Mouse (Mus musculus) heart, postnatal 0 days (tissue): ENCODE data around the gene Itpk1. TPM values are rescaled to one million over a fixed set of nuclear protein-coding genes. Genes with fewer than 3 reads are reported as not detected.

ENCODE experiments used
- ATAC-seq: fragments of 200-750 bp; cut with Nextera tagmentation; 2 replicates; pipeline ENCODE4 v1.8.0; 2017; ENCODE audit warnings: low read depth, moderate number of reproducible peaks, moderate library complexity; ENCODE audit not compliant: insufficient read depth
- DNase-seq: peaks from one replicate; pipeline ENCODE4 v3.0.0-alpha.2; 2016; ENCODE audit warnings: low spot score
- H3K27ac ChIP-seq: fragments of 300-500 bp; sonication (generic); 2 replicates; pipeline ENCODE4 v1.5.1; 2014; ENCODE audit warnings: low read depth, mild to moderate bottlenecking
- H3K27me3 ChIP-seq: fragments of 300-500 bp; sonication (generic); 2 replicates; pipeline ENCODE4 v1.6.1; 2014; ENCODE audit warnings: low read length, mixed read lengths; ENCODE audit not compliant: control insufficient read depth, insufficient read depth
- H3K36me3 ChIP-seq: fragments of 300-500 bp; sonication (generic); replicated peaks from 2 replicates; pipeline ENCODE4 v1.6.1; 2014; ENCODE audit warnings: low read length, mixed read lengths; ENCODE audit not compliant: control insufficient read depth, insufficient read depth
- H3K4me1 ChIP-seq: fragments of 300-500 bp; sonication (generic); 2 replicates; pipeline ENCODE4 v1.6.1; 2014; ENCODE audit warnings: antibody characterized with exemption; ENCODE audit not compliant: control insufficient read depth, insufficient read depth
- H3K4me2 ChIP-seq: fragments of 300-500 bp; sonication (generic); 2 replicates; pipeline ENCODE4 v1.6.1; 2014; ENCODE audit warnings: low read depth, mild to moderate bottlenecking, low read length, moderate library complexity
- H3K4me3 ChIP-seq: fragments of 300-500 bp; sonication (generic); 2 replicates; pipeline ENCODE4 v1.5.1; 2014; ENCODE audit warnings: low read depth, low read length
- H3K9ac ChIP-seq: fragments of 300-500 bp; sonication (generic); replicated peaks from 2 replicates; pipeline ENCODE4 v1.6.1; 2014; ENCODE audit warnings: low read depth, low read length, mixed read lengths
- H3K9me3 ChIP-seq: fragments of 300-500 bp; sonication (generic); replicated peaks from 2 replicates; pipeline ENCODE4 v1.6.1; 2016; ENCODE audit warnings: low read length; ENCODE audit not compliant: control insufficient read depth
- CTCF ChIP-seq: IDR thresholded peaks from 2 replicates; pipeline ENCODE4 v1.5.1; 2016; ENCODE audit warnings: antibody characterized with exemption, control low read depth, low read depth
- EP300 ChIP-seq: IDR thresholded peaks from 2 replicates; pipeline ENCODE4 v1.6.1; 2016; ENCODE audit warnings: antibody characterized with exemption, low read depth
- whole genome bisulfite sequencing: fragments of 180-500 bp; shearing (Covaris S2); extraction: QIAGEN DNeasy Blood & Tissue Kit; methylation state at CpG from one replicate; pipeline ENCODE4 v1.1.7; 2014; 5-methylcytosine and 5-hydroxymethylcytosine counted together
- polyA plus RNA-seq: library from polyadenylated mRNA; unstranded; fragments of >200 nt; fragmentation: Nextera tagmentation; extraction: Ambion mirVana; gene quantifications from 2 replicates; pipeline ENCODE4 v1.2.1, GENCODE M21; 2015
- total RNA-seq: library from RNA; depleted of rRNA; stranded (reverse); fragments of >200 nt; gene quantifications from 2 replicates; pipeline ENCODE4 v1.2.3, GENCODE M21; 2014; ENCODE audit warnings: low replicate concordance

Gene Itpk1
- total and polyA plus RNA-seq, 2 experiments from 2014 or later = 2.6 to 9.4 TPM

GRCm38 (mm10) chr12:102602255-102603041 lies 102.3 kb downstream of the Itpk1 start:
- H3K4me3 ChIP-seq = no peak overlapping the region
- H3K27me3 ChIP-seq = no peaks in the 10 kb centered on the region
- H3K27ac ChIP-seq = no peak overlapping the region
- H3K9ac ChIP-seq = no peak overlapping the region
- no peak overlapping the region for H3K4me2 ChIP-seq
- peaks cover 15% of the 10 kb centered on the region for H3K4me1 ChIP-seq
- TF ChIP-seq CTCF (no peak), EP300 (no peak)
- DNase-seq = no peak
- WGBS = 80% methylated on average over 9 of the region's 9 CpGs
- peaks cover 5% of the 10 kb centered on the region; the same call in 1 of the 2 replicates for H3K9me3 ChIP-seq
- no peaks in the 10 kb centered on the region for H3K36me3 ChIP-seq
- ATAC-seq = no peak

GRCm38 (mm10) chr12:102601847-102602246 lies 102.9 kb downstream of the Itpk1 start:
- TF ChIP-seq CTCF = no peak
- no peak for TF ChIP-seq EP300
- ATAC-seq (no peak), DNase-seq (no peak)
- no peaks in the 10 kb centered on the region for H3K27me3 ChIP-seq
- H3K27ac ChIP-seq = no peak overlapping the region
- H3K9me3 ChIP-seq = peaks cover 5% of the 10 kb centered on the region; the same call in 1 of the 2 replicates
- no peaks in the 10 kb centered on the region for H3K36me3 ChIP-seq
- no peak overlapping the region for H3K4me3 ChIP-seq
- H3K9ac ChIP-seq = no peak overlapping the region; the same call in 1 of the 2 replicates
- WGBS = 60% methylated on average over 7 of the region's 8 CpGs
- no peak overlapping the region for H3K4me2 ChIP-seq
- peaks cover 21% of the 10 kb centered on the region for H3K4me1 ChIP-seq

GRCm38 (mm10) chr12:102600345-102600744 lies 104.4 kb downstream of the Itpk1 start:
- H3K36me3 ChIP-seq = no peaks in the 10 kb centered on the region
- TF ChIP-seq EP300 = no peak
- no peak for TF ChIP-seq CTCF
- WGBS = 75% methylated on average over 6 of the region's 6 CpGs

GRCm38 (mm10) chr12:102599801-102600200 lies 104.9 kb downstream of the Itpk1 start:
- H3K36me3 ChIP-seq = no peaks in the 10 kb centered on the region
- WGBS = 57% methylated on average over 7 of the region's 7 CpGs
- H3K4me3 ChIP-seq = no peak overlapping the region
- no peak overlapping the region for H3K27ac ChIP-seq
- no peak for ATAC-seq
- H3K4me2 ChIP-seq = no peak overlapping the region
- DNase-seq = no peak
- peaks cover 25% of the 10 kb centered on the region for H3K4me1 ChIP-seq
- no peak for TF ChIP-seq EP300
- TF ChIP-seq CTCF = no peak
- H3K9me3 ChIP-seq = peaks cover 5% of the 10 kb centered on the region; the same call in 1 of the 2 replicates
- H3K27me3 ChIP-seq = no peaks in the 10 kb centered on the region
- no peak overlapping the region for H3K9ac ChIP-seq

More at GRCm38 (mm10) chr12:102600345-102600744, 104.4 kb downstream of the Itpk1 start:
- no peak for DNase-seq
- H3K4me1 ChIP-seq = peaks cover 25% of the 10 kb centered on the region
- no peak overlapping the region for H3K4me3 ChIP-seq
- no peak overlapping the region for H3K27ac ChIP-seq
- H3K9ac ChIP-seq = no peak overlapping the region
- peaks cover 5% of the 10 kb centered on the region; the same call in 1 of the 2 replicates for H3K9me3 ChIP-seq
- H3K27me3 ChIP-seq = no peaks in the 10 kb centered on the region
- no peak for ATAC-seq
- H3K4me2 ChIP-seq = no peak overlapping the region

- H3K9me3 ChIP-seq = peaks cover 5% of the 10 kb centered on the region; the same call in 1 of the 2 replicates
- no peaks in the 10 kb centered on the region for H3K36me3 ChIP-seq
- no peaks in the 10 kb centered on the region for H3K27me3 ChIP-seq
- WGBS = 91% methylated on average over 3 of the region's 3 CpGs
- DNase-seq (no peak), ATAC-seq (no peak)
- no peak overlapping the region for H3K9ac ChIP-seq
- H3K27ac ChIP-seq = no peak overlapping the region
- TF ChIP-seq EP300 (no peak), CTCF (no peak)
- no peak overlapping the region for H3K4me2 ChIP-seq
- peaks cover 37% of the 10 kb centered on the region for H3K4me1 ChIP-seq
- no peak overlapping the region for H3K4me3 ChIP-seq
Observed at GRCm38 (mm10) chr12:102598535-102598934, 106.2 kb downstream of the Itpk1 start.

GRCm38 (mm10) chr12:102597466-102597865 lies 107.3 kb downstream of the Itpk1 start:
- H3K27ac ChIP-seq = peak overlapping the region; percentile 73
- WGBS = 14% methylated on average over 4 of the region's 4 CpGs
- ATAC-seq = peak; percentile 83
- H3K9ac ChIP-seq = no peak overlapping the region
- H3K27me3 ChIP-seq = no peaks in the 10 kb centered on the region
- TF ChIP-seq EP300 (no peak), CTCF (no peak)
- H3K4me3 ChIP-seq = no peak overlapping the region
- peak; percentile 70 for DNase-seq
- H3K9me3 ChIP-seq = peaks cover 5% of the 10 kb centered on the region; the same call in 1 of the 2 replicates
- no peaks in the 10 kb centered on the region for H3K36me3 ChIP-seq
- H3K4me1 ChIP-seq = peaks cover 41% of the 10 kb centered on the region
- H3K4me2 ChIP-seq = no peak overlapping the region
